Mouse (Mus musculus) cerebellum, postnatal 36 days (tissue): ENCODE measurements around the gene Gm9833.
"Not testable (repeated sequence)": the region's sequence is repeated elsewhere in the genome, so short reads cannot be mapped to it uniquely, and the experiment has no call there.

Source experiments
- DNase-seq, 2 experiments: peaks; one replicate each; pipeline ENCODE4 v3.0.0; 2021 to 2022; ENCODE audit warnings: mixed read lengths in 2 of 2

Gene Gm9833

GRCm38 (mm10) chr3:10087994-10088393, at the start of gene Gm9833:
Gene Gm9833 (plus strand): TSS chr3:10088110.
- not testable (repeated sequence) for DNase-seq

GRCm38 (mm10) chr3:10070070-10070469, 17.8 kb upstream of the Gm9833 start:
- DNase-seq, result no peak

- no peak for DNase-seq
Measured at GRCm38 (mm10) chr3:10075826-10076225, 12.1 kb upstream of the Gm9833 start.

- DNase-seq, result no peak
Measured at GRCm38 (mm10) chr3:10077096-10077841, 10.6 kb upstream of the Gm9833 start.

- no peak for DNase-seq
Measured at GRCm38 (mm10) chr3:10078113-10078512, 9.8 kb upstream of the Gm9833 start.

- DNase-seq, result peak in 1 of 2 experiments; percentile 5
Measured at GRCm38 (mm10) chr3:10081336-10081735, 6.6 kb upstream of the Gm9833 start.

GRCm38 (mm10) chr3:10081911-10082541, 5.9 kb upstream of the Gm9833 start:
- DNase-seq, result peak; percentile 28 to 57

GRCm38 (mm10) chr3:10082545-10083062, 5.3 kb upstream of the Gm9833 start:
- no peak for DNase-seq

- DNase-seq, result no peak
Measured at GRCm38 (mm10) chr3:10084102-10084501, 3.8 kb upstream of the Gm9833 start.

GRCm38 (mm10) chr3:10085396-10086119, 2.4 kb upstream of the Gm9833 start:
- no peak for DNase-seq

GRCm38 (mm10) chr3:10087511-10087910, 399 bp upstream of the Gm9833 start:
- no peak for DNase-seq

GRCm38 (mm10) chr3:10091616-10092140, 3.8 kb downstream of the Gm9833 start:
- DNase-seq, result peak; percentile 8 to 10

GRCm38 (mm10) chr3:10092499-10092898, 4.6 kb downstream of the Gm9833 start:
- DNase-seq, result no peak

- no peak for DNase-seq
Measured at GRCm38 (mm10) chr3:10092914-10093313, 5.0 kb downstream of the Gm9833 start.

GRCm38 (mm10) chr3:10095076-10095622, 7.2 kb downstream of the Gm9833 start:
- no peak for DNase-seq

GRCm38 (mm10) chr3:10099756-10100155, 11.8 kb downstream of the Gm9833 start:
- no peak for DNase-seq

GRCm38 (mm10) chr3:10111570-10111969, 23.7 kb downstream of the Gm9833 start:
- no peak for DNase-seq

GRCm38 (mm10) chr3:10112196-10112595, 24.3 kb downstream of the Gm9833 start:
- DNase-seq, result no peak

- no peak for DNase-seq
Measured at GRCm38 (mm10) chr3:10112660-10113059, 24.8 kb downstream of the Gm9833 start.

- no peak for DNase-seq
Measured at GRCm38 (mm10) chr3:10116531-10116930, 28.6 kb downstream of the Gm9833 start.

GRCm38 (mm10) chr3:10121232-10121631, 33.3 kb downstream of the Gm9833 start:
- DNase-seq, result no peak

GRCm38 (mm10) chr3:10121956-10122739, 34.2 kb downstream of the Gm9833 start:
- no peak for DNase-seq
